Mouse (Mus musculus) embryonic facial prominence, embryonic 10.5 days (tissue): ENCODE measurements around the gene Cbl. TPM values are rescaled to one million over a fixed set of nuclear protein-coding genes. Genes with fewer than 3 reads are reported as not detected.
"Not testable (repeated sequence)": the region's sequence is repeated elsewhere in the genome, so short reads cannot be mapped to it uniquely, and the experiment has no call there.

Experiments
- DNase-seq: peaks from one replicate; pipeline ENCODE4 v3.0.0-alpha.2; 2017; ENCODE audit warnings: low spot score
- H3K27ac ChIP-seq: fragments of 300-500 bp; sonication (generic); replicated peaks from 2 replicates; pipeline ENCODE4 v1.5.1; 2016; ENCODE audit warnings: mild to moderate bottlenecking
- H3K27me3 ChIP-seq: fragments of 300-500 bp; sonication (generic); replicated peaks from 2 replicates; pipeline ENCODE4 v1.6.1; 2016; ENCODE audit warnings: low read depth, mild to moderate bottlenecking; ENCODE audit not compliant: poor library complexity, severe bottlenecking
- H3K36me3 ChIP-seq: fragments of 300-500 bp; sonication (generic); replicated peaks from 2 replicates; pipeline ENCODE4 v1.6.1; 2016; ENCODE audit warnings: mild to moderate bottlenecking, moderate library complexity
- H3K4me1 ChIP-seq: fragments of 300-500 bp; sonication (generic); 2 replicates; pipeline ENCODE4 v1.6.1; 2016
- H3K4me3 ChIP-seq: fragments of 300-500 bp; sonication (generic); 2 replicates; pipeline ENCODE4 v1.5.1; 2016; ENCODE audit warnings: mild to moderate bottlenecking, moderate library complexity
- H3K9me3 ChIP-seq: fragments of 300-500 bp; sonication (generic); 2 replicates; pipeline ENCODE4 v1.6.1; 2016; ENCODE audit warnings: mild to moderate bottlenecking
- WGBS: fragments of 180-500 bp; shearing (Covaris S2); methylation state at CpG from one replicate; pipeline ENCODE4 v1.1.7; 2016; 5-methylcytosine and 5-hydroxymethylcytosine counted together
- polyA plus RNA-seq: library from polyadenylated mRNA; unstranded; fragments of >200 nt; fragmentation: Nextera tagmentation; extraction: Ambion mirVana; gene quantifications from 2 replicates; pipeline ENCODE4 v1.2.1, GENCODE M21; 2016

Cbl gene
- polyA plus RNA-seq, 1 experiment from 2014 or later, result 25.5 TPM

- no peaks in the 10 kb centered on the region for H3K27me3 ChIP-seq
- no peaks in the 10 kb centered on the region for H3K36me3 ChIP-seq
- H3K27ac ChIP-seq, result no peak overlapping the region
- no peak overlapping the region for H3K4me3 ChIP-seq
- 85% methylated on average over 8 of the region's 8 CpGs for WGBS
- no peak for DNase-seq
- 0 out of 2 replicates have a peak, but pooled peaks cover 1% of the 10 kb centered on the region for H3K4me1 ChIP-seq
- no peaks in the 10 kb centered on the region for H3K9me3 ChIP-seq
These were observed 113.8 kb downstream of the Cbl start for GRCm38 (mm10) chr9:44119948-44120465.

GRCm38 (mm10) chr9:44119011-44119410 is 114.8 kb downstream of the Cbl start:
- 42% methylated on average over 5 of the region's 5 CpGs for WGBS
- Histone ChIP-seq H3K27me3 (no peaks in the 10 kb centered on the region), H3K9me3 (no peaks in the 10 kb centered on the region), H3K4me1 (no peaks in the 10 kb centered on the region), H3K27ac (no peak overlapping the region), H3K36me3 (no peaks in the 10 kb centered on the region), H3K4me3 (no peak overlapping the region)
- no peak for DNase-seq

- H3K27ac ChIP-seq, result no peak overlapping the region
These were observed 117.7 kb downstream of the Cbl start for GRCm38 (mm10) chr9:44116182-44116581.

GRCm38 (mm10) chr9:44115599-44115998 is 118.2 kb downstream of the Cbl start:
- Histone ChIP-seq H3K27ac (no peak overlapping the region), H3K4me3 (no peak overlapping the region), H3K36me3 (peaks cover 4% of the 10 kb centered on the region), H3K27me3 (no peaks in the 10 kb centered on the region), H3K9me3 (no peaks in the 10 kb centered on the region), H3K4me1 (peaks cover 19% of the 10 kb centered on the region)
- no peak for DNase-seq
- 90% methylated on average over 9 of the region's 9 CpGs for WGBS

More at GRCm38 (mm10) chr9:44116182-44116581, 117.7 kb downstream of the Cbl start:
- Histone ChIP-seq H3K9me3 (no peaks in the 10 kb centered on the region), H3K4me1 (peaks cover 16% of the 10 kb centered on the region), H3K27me3 (no peaks in the 10 kb centered on the region), H3K36me3 (no peaks in the 10 kb centered on the region), H3K4me3 (no peak overlapping the region)
- WGBS, result 90% methylated on average over 4 of the region's 4 CpGs
- DNase-seq, result no peak

- H3K4me3 ChIP-seq, result no peak overlapping the region
- DNase-seq, result no peak
- H3K9me3 ChIP-seq, result no peaks in the 10 kb centered on the region
- H3K4me1 ChIP-seq, result peaks cover 31% of the 10 kb centered on the region
- no peaks in the 10 kb centered on the region for H3K27me3 ChIP-seq
- H3K36me3 ChIP-seq, result peaks cover 15% of the 10 kb centered on the region
- 84% methylated on average over 2 of the region's 2 CpGs for WGBS
- H3K27ac ChIP-seq, result peak overlapping the region; percentile 95; the same call in 1 of the 2 replicates
These were observed 119.4 kb downstream of the Cbl start for GRCm38 (mm10) chr9:44114453-44114852.

GRCm38 (mm10) chr9:44113105-44113789 is 120.6 kb downstream of the Cbl start, which contains the start of the genes Gm49380 and Rnf26:
Gm49380 (minus strand) TSS chr9:44113500.
Rnf26 (minus strand) TSS chr9:44113517.
- H3K9me3 ChIP-seq, result no peaks in the 10 kb centered on the region
- WGBS, result under 1% methylated on average over 51 of the region's 51 CpGs
- H3K36me3 ChIP-seq, result peaks cover 25% of the 10 kb centered on the region
- peaks cover 43% of the 10 kb centered on the region for H3K4me1 ChIP-seq
- no peaks in the 10 kb centered on the region for H3K27me3 ChIP-seq
- peak; percentile 95 for DNase-seq
- H3K27ac ChIP-seq, result peak within 1 kb of the TSS; percentile 95
- peak within 1 kb of the TSS; percentile 88 for H3K4me3 ChIP-seq

- H3K27me3 ChIP-seq, H3K27ac ChIP-seq, H3K9me3 ChIP-seq, DNase-seq: not testable (repeated sequence)
- 78% methylated on average over 10 of the region's 12 CpGs for whole genome bisulfite sequencing
- Histone ChIP-seq H3K4me1 (peaks cover 56% of the 10 kb centered on the region), H3K36me3 (peaks cover 39% of the 10 kb centered on the region), H3K4me3 (peak overlapping the region; percentile 88)
These were observed 121.9 kb downstream of the Cbl start for GRCm38 (mm10) chr9:44111909-44112308.

GRCm38 (mm10) chr9:44109360-44110095 is 124.3 kb downstream of the Cbl start:
- 36% methylated on average over 9 of the region's 9 CpGs for WGBS
- H3K4me1 ChIP-seq, result peaks cover 65% of the 10 kb centered on the region
- peaks cover 62% of the 10 kb centered on the region for H3K36me3 ChIP-seq
- H3K9me3 ChIP-seq, result no peaks in the 10 kb centered on the region
- H3K4me3 ChIP-seq, result peak overlapping the region; percentile 46
- peak; percentile 80 for DNase-seq
- 0 out of 2 replicates have a peak overlapping the region, but pooled peaks have one; percentile 30 for H3K27ac ChIP-seq
- no peaks in the 10 kb centered on the region for H3K27me3 ChIP-seq

- peaks cover 73% of the 10 kb centered on the region for H3K36me3 ChIP-seq
These were observed 125.4 kb downstream of the Cbl start for GRCm38 (mm10) chr9:44108269-44109055.

GRCm38 (mm10) chr9:44107557-44108179 is 126.2 kb downstream of the Cbl start:
- Histone ChIP-seq H3K27me3 (no peaks in the 10 kb centered on the region), H3K4me1 (peaks cover 63% of the 10 kb centered on the region), H3K4me3 (peak overlapping the region; percentile 40), H3K36me3 (peaks cover 73% of the 10 kb centered on the region), H3K27ac (peak overlapping the region; percentile 75), H3K9me3 (no peaks in the 10 kb centered on the region)
- DNase-seq, result peak; percentile 67
- WGBS, result 38% methylated on average over 25 of the region's 25 CpGs

More at GRCm38 (mm10) chr9:44108269-44109055, 125.4 kb downstream of the Cbl start:
- Histone ChIP-seq H3K27me3 (no peaks in the 10 kb centered on the region), H3K4me3 (peak overlapping the region; percentile 46), H3K27ac (peak overlapping the region; percentile 75; the same call in 1 of the 2 replicates), H3K4me1 (peaks cover 61% of the 10 kb centered on the region), H3K9me3 (no peaks in the 10 kb centered on the region)
- no peak for DNase-seq
- WGBS, result 82% methylated on average over 31 of the region's 31 CpGs

GRCm38 (mm10) chr9:44107110-44107509 is 126.7 kb downstream of the Cbl start, which contains the start of gene C1qtnf5:
C1qtnf5 (plus strand) TSS chr9:44107245.
- Histone ChIP-seq H3K36me3 (peaks cover 73% of the 10 kb centered on the region), H3K27ac (peak within 1 kb of the TSS; percentile 75), H3K9me3 (no peaks in the 10 kb centered on the region), H3K4me1 (peaks cover 63% of the 10 kb centered on the region), H3K4me3 (peak within 1 kb of the TSS; percentile 40), H3K27me3 (no peaks in the 10 kb centered on the region)
- no peak for DNase-seq
- 38% methylated on average over 8 of the region's 8 CpGs for WGBS
